Mouse (Mus musculus) testis, adult 2 months (tissue): ENCODE data around the gene Slc32a1.

ENCODE experiments used
- CTCF ChIP-seq: fragments of 200-500 bp; IDR thresholded peaks from 2 replicates; pipeline ENCODE4 v1.5.1; 2012; ENCODE audit warnings: low read depth, mild to moderate bottlenecking, inconsistent platforms, low read length, moderate library complexity; ENCODE audit not compliant: control insufficient read depth, insufficient read depth, insufficient replicate concordance
- POLR2A ChIP-seq: fragments of 200-500 bp; IDR thresholded peaks from 2 replicates; pipeline ENCODE4 v1.6.1; 2012; ENCODE audit warnings: low read depth, mild to moderate bottlenecking, inconsistent platforms, low read length, moderate library complexity; ENCODE audit not compliant: control insufficient read depth

- TF ChIP-seq CTCF (no peak), POLR2A (no peak)
Observed at GRCm38 (mm10) chr2:158609681-158610080, 886 bp upstream of the Slc32a1 start.
